Mouse (Mus musculus) frontal cortex, postnatal 10 days (tissue): Measurements from ENCODE around the gene Draxin.

ENCODE experiments used
- DNase-seq, 2 experiments: peaks; one replicate each; pipeline ENCODE4 v3.0.0; 2022; ENCODE audit warnings: low spot score in 2 of 2, mixed read lengths in 1 of 2

The Draxin gene

GRCm38 (mm10) chr4:148115467-148115866 is 15.0 kb downstream of the Draxin start:
- DNase-seq, result no peak

GRCm38 (mm10) chr4:148114758-148115391 is 15.6 kb downstream of the Draxin start:
- peak in 1 of 2 experiments; percentile 81 for DNase-seq

- no peak for DNase-seq
Measured at GRCm38 (mm10) chr4:148112519-148112918, 18.0 kb downstream of the Draxin start.

- DNase-seq, result no peak
Measured at GRCm38 (mm10) chr4:148109215-148109614, 21.3 kb downstream of the Draxin start.

- DNase-seq, result peak in 1 of 2 experiments; percentile 23
Measured at GRCm38 (mm10) chr4:148108565-148109100, 21.9 kb downstream of the Draxin start.

- DNase-seq, result no peak
Measured at GRCm38 (mm10) chr4:148107621-148108291, 22.7 kb downstream of the Draxin start.

GRCm38 (mm10) chr4:148104146-148104545 is 26.4 kb downstream of the Draxin start:
- no peak for DNase-seq

- DNase-seq, result peak; percentile 54 to 74
Measured at GRCm38 (mm10) chr4:148101801-148102527, 28.5 kb downstream of the Draxin start.

GRCm38 (mm10) chr4:148098666-148099065 is 31.8 kb downstream of the Draxin start:
- DNase-seq, result no peak

- no peak for DNase-seq
Measured at GRCm38 (mm10) chr4:148097936-148098335, 32.6 kb downstream of the Draxin start.

GRCm38 (mm10) chr4:148095081-148095480 is 35.4 kb downstream of the Draxin start:
- no peak for DNase-seq

- DNase-seq, result no peak
Measured at GRCm38 (mm10) chr4:148094161-148094560, 36.3 kb downstream of the Draxin start.

GRCm38 (mm10) chr4:148092551-148093271 is 37.8 kb downstream of the Draxin start:
- no peak for DNase-seq

GRCm38 (mm10) chr4:148091181-148091580 is 39.3 kb downstream of the Draxin start:
- no peak for DNase-seq

GRCm38 (mm10) chr4:148089166-148089565 is 41.3 kb downstream of the Draxin start:
- DNase-seq, result no peak

GRCm38 (mm10) chr4:148087907-148088527 is 42.5 kb downstream of the Draxin start, which contains the start of gene Agtrap:
TSS of gene Agtrap (minus strand) at chr4:148088031.
- peak; percentile 85 to 92 for DNase-seq

GRCm38 (mm10) chr4:148087091-148087906 is 43.2 kb downstream of the Draxin start:
- DNase-seq, result no peak

GRCm38 (mm10) chr4:148085907-148086305 is 44.6 kb downstream of the Draxin start:
- DNase-seq, result no peak

- no peak for DNase-seq
Measured at GRCm38 (mm10) chr4:148085131-148085906, 45.2 kb downstream of the Draxin start.
